Mouse (Mus musculus) G1E (cell line): ENCODE data around the gene Epb41l2.

Source experiments
- CTCF ChIP-seq: IDR thresholded peaks from 2 replicates; pipeline ENCODE4 v1.5.1; 2012; ENCODE audit warnings: low read depth, low read length, inconsistent platforms, mixed read lengths
- GATA1 ChIP-seq: IDR thresholded peaks from 2 replicates; pipeline ENCODE4 v1.6.1; 2012; ENCODE audit warnings: borderline replicate concordance, low read length, inconsistent platforms, mixed read lengths
- POLR2AphosphoS5 ChIP-seq: IDR thresholded peaks from 2 replicates; pipeline ENCODE4 v1.6.1; 2012; ENCODE audit warnings: low read depth, low read length, inconsistent platforms; ENCODE audit not compliant: insufficient replicate concordance
- TAL1 ChIP-seq: conservative IDR thresholded peaks from 2 replicates; pipeline ENCODE4 v1.6.1; 2012; ENCODE audit warnings: low read depth, low read length, inconsistent platforms, mixed read lengths

DNA sequence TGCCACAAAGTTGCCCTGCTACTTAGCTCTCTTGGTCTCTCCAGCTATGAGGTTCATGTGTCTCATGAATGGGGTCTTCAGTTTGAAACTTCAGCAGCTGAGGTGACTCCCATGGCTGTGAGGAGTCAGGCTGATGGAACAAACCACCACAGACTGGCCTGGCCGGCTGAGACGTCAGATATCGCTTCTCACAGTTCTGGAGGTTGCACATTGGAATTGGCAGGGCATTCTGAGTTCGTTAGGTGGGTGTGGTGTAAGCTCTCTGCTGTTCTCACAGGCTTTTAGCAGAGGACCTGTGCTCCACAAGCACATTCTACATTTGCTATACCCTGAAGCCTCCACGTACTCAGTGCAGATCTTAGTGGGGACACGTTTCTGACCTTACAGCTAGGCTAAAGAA is 71.3 kb downstream of the Epb41l2 start:
- TF ChIP-seq TAL1 (no peak), CTCF (no peak), POLR2AphosphoS5 (no peak), GATA1 (no peak)
